Mouse (Mus musculus): ENCODE data around the gene Slc31a1.
A peak's percentile ranks its signal among the peaks of the same experiment; 100 is the strongest.

Gene Slc31a1

DNA sequence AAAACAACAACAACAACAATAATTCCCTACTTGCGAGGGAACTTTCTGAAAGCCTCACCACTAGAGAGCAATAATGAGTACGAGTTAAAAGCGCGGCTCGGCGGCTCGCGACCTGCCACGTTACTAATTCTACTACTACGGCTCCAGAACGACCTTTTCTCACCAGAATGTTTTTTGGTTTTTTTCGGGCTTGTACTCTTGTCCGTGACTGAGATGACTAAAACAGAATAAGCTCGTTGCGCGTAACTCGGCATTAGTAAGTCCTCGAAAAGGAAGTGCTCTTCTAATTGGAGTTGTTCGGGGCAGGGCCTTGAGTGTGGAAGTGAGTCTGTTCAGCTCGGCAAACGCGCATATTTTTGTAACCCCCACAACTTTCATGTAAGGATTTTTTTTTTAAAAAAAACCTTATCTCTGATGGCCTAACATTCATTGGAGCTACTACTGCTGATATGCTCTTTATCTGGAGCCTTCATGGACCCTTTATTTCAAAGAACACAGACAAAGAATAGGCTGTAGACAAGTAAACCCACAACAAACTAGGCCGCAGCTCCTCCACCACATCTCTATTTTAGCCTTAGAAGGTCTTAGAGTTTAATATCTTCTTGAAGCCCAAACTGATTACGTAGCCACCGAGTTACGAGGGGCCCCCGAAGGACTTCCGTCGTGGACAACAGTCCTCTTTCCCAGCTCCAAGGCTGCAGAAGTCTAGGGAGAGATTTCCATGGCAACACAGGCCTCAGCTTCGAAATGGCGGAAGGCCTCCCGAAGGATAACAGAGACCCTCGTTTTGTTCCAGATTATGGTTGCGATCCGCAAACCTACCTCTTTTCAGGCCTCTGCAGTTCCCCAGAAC, 47.4 kb downstream of the Slc31a1 start:
- peak; percentile 26 for DNase-seq (ENCODE audit: low spot score)

DNA sequence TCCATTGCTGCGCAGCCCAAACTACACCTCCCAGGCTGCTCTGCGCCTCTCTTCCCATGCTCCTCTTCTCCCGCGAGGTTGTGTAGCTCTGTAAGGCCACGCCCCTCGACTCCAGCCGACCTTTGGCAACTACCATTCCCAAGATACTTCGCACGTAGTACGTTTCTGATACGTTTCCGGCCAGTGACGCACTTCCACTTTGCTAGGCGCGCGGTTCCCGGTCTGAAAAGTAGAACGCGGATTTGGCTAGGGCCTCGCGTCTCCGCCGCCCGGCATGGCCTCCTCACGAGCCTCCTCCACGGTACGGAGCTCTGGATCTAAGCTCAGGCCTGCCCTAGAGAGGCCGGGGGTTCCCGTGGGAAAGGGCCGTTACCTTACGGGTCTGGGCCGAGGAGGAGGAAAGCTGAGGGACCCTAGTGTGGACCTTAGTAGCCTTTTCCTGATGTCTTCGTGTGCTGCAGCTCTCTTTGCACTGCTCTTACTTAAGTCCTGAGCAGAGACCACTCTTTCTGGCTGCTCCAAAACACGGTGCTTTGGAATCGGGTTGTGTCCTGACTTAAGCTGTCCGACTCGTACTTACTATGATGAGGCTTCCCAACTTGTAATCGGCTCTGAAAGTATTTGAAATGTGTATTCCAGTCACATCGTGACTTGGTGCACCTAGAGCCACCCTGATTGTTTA, 48.2 kb downstream of the Slc31a1 start, which contains the start of the genes Cdc26 and Prpf4:
Gene Cdc26, minus strand, starts transcription at position 42 of the 682 bp plus-strand sequence.
Gene Prpf4, plus strand, starts transcription at position 197 of the 682 bp plus-strand sequence.
- DNase-seq (ENCODE audit: low spot score) = peak; percentile 97

DNA sequence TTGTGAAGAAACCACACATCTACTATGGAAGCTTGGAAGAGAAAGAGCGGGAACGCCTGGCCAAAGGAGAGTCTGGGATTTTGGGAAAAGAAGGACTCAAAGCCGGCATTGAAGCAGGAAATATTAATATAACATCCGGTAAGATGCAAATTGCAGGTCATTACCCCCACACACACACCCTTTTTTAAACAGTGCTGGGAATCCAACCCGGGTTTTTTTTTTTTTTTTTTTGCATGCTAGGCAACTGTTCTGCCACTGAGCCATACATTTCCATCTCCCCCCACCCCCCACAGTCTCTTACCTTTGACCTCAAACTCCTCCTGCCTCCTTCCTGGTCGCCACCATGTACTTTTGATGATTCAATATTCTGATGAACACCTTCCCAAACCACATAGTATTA, 49.1 kb downstream of the Slc31a1 start:
- DNase-seq (ENCODE audit: low spot score) = no peak

DNA sequence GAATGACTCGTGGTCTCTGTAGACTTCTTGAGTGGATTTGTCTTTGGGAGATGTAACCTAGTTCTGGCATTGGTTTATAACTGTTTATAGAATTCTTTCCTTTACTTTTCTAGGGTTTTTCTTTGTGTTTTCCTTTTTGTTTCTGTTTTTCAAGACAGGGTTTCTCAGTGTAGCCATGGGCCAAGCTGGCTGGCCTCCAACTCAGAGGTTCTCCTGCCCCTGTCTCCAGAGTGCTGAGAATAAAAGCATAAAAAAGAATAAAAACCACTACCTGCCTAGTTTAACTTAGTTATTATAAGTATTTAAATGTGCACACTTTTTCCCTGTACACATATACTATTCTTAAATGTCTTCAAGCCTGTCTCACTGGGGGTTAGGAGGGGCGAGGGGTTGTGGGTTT, 49.8 kb downstream of the Slc31a1 start:
- DNase-seq (ENCODE audit: low spot score) = no peak

DNA sequence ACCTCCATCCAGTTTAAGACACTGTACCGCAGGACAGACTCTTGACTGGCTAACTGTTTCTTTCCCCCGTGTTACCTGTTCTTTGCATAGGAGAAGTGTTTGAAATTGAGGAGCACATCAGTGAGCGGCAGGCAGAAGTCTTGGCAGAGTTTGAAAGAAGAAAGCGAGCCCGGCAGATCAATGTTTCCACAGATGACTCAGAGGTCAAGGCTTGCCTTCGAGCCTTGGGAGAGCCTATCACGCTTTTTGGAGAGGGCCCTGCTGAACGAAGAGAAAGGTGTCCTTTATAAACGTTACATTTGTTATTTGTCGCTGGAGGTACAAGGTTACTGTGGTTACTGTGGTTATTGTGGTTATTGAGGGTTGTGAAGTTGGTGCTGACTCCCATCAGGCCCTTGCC, 51.1 kb downstream of the Slc31a1 start:
- no peak for DNase-seq (ENCODE audit: low spot score)

DNA sequence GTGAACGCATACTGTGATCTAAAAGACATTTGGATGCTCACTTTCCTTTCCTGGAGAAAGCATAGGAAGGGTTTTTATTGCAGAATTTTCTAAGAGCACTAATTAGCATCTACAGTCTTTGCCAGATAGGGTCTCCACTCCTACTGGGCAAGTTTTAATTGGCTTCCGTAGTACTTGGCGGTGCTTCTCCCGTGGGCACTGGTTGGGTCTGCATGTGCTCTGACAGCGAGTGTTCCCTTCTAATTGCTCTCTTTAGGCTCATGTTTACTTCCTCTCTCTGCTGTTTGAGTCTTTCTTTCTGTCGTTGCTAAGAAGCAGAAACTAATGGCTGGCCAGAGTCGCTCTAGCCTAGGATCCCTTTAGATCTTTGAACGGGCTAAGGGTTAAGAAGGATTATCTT, 57.9 kb downstream of the Slc31a1 start:
- DNase-seq (ENCODE audit: low spot score) = no peak

DNA sequence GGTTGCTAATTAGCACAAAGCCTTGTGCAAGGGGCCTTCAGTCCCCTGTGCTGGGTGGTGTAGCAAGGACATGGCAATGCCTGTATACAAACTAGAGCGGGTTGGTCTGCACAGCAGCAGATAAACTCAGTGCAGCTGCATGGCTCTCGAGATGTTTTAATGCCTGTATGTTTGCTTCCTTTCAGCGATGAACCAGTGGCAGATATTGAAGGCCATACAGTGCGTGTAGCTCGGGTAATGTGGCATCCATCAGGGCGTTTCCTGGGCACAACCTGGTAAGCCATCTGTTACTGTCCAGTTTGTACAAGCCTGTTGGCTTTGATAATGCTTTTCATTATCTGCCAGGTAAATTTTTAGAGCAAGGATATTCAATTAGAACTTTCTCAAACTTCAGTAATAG, 58.6 kb downstream of the Slc31a1 start:
- no peak for DNase-seq (ENCODE audit: low spot score)

DNA sequence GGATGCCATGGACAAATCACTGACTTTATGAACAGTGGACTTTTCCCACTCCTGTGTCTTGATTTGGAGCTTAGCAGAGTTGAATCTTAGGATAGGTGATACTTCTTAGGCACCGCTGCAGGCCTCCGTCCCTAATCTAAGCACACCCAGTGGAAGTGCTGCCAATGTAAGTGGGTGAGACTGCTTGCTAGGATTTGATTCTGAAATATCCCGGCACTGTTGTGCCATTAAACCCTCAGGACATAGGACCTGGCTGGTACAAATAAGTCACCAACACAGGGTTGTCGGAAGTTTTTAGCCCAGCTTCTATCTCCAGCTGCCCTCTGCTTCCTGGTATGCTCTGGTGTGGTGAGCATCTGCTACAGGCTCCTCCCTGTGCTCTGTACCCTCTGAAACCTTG, 65.4 kb downstream of the Slc31a1 start:
- DNase-seq (ENCODE audit: low spot score) = no peak

DNA sequence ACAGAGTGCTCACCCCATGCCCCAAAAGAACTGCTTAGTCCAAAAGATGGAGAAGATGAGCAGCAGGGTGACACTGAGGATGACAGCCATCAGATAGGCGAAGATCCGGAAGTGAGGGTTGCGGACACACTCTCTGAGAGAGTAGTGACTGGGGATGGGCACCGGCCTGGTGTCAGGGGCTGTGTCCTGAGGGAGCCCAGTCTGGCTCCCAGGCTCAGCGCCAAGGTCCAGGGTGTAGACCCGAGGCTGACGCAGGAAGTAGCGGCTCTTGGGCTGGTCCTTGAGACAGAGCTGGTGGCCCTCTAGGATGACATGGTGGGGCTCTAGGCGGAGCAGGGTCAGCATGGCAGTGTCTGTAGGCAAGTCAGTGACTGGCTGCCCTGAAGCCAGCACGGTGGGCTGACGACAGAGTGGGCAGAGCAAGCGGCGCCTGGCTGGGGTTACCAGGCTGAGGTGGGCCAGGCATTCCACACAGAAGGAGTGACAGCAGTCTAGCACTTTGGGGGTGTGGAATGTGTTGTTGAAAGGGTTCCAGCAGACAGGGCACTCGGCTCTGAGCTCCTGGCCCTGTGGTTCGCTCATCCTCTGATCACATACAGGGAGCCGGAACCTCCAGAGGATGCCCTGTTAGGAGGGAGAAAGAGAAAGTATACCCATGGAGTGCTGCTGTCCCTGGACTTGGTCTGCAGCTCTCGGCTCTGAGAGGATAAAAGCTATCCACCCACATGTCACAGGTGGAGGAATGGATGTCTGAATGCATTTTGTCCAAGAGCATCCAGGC, 67.6 kb downstream of the Slc31a1 start:
- no peak for DNase-seq (ENCODE audit: low spot score)

DNA sequence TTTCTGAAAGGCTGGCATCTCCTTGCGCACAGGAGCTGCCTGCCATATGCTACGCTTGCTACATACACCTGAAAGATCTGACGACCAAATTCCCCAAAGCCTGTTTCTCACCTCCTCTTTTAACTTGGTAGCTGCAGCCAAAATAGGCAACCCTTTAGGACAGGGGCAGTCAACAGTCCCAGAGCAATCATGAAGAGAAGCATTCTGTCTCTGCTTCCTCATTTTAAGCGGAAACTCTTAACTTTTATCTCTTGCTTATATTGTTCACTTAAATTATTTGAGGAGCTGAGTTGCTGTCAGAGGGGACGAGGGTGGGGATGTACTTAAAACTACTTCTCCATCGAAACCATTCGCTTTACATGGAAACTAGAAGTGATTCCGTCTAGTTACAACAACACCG, 69.1 kb downstream of the Slc31a1 start:
- DNase-seq (ENCODE audit: low spot score) = no peak

DNA sequence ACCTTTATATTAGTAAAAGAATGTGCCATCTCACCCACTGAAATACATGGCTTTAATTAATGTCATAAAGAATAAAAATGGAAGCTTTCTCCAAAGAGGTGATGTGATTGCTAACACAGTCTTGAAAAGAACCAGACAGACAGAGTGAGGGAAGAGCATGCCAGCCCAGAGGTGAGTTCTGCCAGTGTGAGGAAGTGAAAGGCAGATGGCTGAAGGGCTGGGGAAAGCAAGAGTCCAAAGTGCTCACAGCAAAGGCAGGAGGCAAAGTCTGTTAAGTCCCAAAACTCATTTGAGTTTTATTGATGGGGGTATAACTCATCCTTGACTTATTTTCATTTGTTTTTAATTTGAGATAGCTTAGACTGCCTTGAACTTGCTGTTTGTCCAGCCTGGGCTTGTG, 70.2 kb downstream of the Slc31a1 start:
- no peak for DNase-seq (ENCODE audit: low spot score)

DNA sequence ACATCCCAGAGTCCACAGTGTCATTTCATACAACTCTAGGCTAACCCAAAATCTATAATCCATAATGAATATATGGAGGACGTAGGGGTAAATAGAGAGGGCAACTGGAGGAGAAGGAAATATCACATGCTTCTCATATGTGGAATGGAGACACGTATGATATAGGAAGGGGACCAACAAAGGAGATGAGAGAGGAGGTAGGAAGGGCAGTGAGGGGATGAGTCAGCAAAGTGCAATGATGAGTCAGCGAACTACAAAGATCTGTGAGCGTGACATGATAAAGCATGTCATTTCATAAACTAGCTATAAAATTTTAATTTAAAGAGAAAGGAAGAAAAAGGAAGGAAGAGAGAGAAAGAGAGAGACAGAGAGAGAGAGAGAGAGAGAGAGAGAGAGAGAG, 71.0 kb downstream of the Slc31a1 start:
- no peak for DNase-seq (ENCODE audit: low spot score)

DNA sequence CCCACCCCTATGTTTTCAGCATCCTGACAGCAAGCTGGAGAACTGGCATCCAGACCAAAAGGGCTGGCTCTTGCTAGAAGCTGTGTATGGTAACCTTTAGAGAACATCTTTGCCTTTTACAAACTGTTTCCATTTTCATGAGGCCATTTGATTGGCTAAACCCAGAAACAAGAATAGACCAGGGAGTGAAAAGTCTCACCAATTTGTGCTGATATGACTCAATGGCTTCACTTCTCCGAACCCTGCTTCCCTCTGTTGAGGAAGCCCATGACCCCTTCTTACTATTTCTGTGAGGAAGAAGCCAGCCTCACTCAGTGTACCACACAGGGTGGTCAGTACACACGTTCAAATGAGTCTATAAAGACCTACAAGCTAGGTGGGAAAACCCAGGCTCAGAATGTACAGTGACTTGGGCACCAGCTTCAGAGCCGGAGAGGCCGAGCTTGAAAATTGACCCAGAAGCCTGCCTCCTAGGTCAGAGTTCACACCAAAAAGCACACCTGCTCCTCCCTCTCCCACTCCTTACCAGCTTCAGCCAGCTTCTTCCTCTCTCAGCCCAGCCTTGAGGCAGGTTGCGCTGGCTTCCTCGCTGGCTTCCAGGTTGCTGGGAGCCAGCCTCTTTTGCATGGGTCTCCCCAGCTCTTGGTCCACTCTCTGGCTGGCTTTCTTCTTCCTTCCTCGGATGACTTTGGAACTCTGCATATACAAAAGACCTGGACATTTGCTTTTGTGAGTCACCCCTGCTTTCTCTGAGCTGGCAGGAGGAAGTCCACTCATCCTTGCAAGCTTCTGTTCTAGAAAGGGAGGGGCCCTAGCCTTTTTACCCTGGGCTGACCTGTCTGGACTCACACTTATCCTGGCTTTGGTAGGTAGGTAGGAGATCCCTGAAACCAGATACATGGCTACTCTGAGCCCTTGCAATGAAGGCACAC, 73.7 kb downstream of the Slc31a1 start:
- no peak for DNase-seq (ENCODE audit: low spot score)

DNA sequence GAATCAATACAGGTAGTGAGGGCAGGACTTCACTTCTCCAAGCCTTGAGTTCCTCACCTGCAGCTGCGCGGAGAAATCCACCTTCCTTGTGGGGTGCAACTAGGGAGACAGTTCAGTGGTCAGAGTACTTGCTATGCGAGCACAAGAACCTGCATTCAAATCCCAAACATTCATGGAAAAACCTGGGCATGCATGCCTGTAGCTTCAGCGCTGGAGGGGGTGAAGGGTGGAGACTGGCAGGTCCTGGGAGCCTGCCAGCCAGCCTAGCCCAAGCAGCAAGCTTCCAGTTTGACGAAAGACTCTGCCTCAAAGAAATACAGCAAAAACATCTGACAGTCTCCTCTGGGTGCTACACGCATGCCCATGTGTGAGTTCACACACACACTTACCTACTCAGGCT, 74.6 kb downstream of the Slc31a1 start, which contains the start of gene Rnf183:
Gene Rnf183, minus strand, starts transcription at position 172 of the 400 bp plus-strand sequence.
- no peak for DNase-seq (ENCODE audit: low spot score)

DNA sequence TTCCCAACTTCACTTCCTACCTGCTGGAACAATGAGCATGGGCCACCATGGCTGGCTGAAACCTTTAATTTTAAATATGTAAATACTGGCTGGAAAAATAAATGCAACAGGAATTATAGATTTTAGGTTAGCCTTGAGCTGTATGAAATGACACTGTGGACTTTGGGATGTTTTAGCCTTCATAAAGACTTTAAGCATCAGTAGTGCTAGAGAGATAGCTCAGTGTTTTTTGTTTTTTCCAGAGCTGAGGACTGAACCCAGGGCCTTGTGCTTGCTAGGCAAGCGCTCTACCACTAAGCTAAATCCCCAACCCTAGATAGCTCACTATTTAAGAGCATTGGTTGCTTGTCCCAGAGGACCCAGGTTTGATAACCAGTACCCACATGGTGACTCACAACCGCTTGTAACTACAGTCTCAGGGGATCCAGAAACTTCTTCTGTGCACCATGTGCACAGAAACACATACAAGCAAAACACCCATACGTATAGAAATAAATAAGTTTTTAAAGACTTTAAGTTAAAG, 76.8 kb downstream of the Slc31a1 start:
- DNase-seq (ENCODE audit: low spot score) = no peak

DNA sequence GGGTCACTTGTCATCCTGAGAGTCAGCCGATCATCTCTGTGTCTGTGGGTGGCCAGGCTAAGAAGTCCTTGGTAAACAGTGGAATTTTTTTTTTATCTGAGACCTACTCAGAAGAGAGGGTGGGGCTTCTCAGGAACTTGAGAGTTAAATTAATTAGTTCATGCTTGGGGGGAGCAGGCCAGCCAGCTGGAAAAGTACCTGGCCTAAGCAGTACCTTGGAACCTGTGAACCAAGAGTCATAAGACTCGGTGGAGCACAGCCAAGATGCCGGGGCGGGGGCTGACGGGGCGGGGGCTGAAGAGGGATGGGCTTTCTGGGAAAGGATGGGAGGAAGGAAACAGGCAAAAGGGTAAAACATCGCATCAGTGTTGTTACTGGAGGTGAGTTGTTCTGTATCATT, 77.3 kb downstream of the Slc31a1 start:
- no peak for DNase-seq (ENCODE audit: low spot score)

DNA sequence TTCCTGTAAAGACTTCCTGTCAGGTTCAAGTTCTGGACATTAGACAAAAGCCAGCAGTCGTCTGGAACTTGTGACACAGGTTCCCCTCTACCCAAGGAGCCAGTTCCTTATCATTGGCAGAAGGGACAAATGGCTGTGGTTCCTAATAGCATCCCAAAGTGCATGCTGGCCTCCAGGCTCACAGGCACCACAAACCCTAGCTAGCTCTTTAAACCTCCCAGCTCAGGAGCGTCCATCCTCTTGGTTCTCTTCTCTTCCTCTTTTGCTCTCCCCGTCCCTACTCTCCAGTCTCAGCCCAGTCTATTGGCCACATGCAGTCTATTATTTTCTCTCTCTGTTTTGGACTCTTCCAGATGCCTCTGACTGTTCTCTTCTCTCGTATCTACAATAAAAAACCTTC, 79.3 kb downstream of the Slc31a1 start:
- no peak for DNase-seq (ENCODE audit: low spot score)

DNA sequence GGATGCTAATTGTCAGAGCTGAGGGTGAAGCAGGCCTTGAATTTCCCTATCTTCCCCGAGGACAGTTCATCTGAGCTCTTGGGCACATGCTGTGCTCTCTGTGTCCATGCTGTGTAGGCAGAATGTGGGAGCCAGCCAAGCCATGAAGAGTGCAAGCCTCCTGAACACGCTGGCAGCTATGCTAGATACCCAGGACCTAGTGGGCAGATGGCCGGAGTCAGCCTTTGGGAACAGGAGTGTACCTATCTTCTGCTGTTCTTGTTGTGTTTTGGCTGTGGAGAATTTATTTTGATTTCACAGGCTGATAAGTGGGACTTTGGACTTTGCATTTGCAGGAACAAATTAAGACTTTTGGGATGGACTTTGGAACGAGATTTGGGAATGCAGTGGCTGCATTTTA, 80.0 kb downstream of the Slc31a1 start:
- no peak for DNase-seq (ENCODE audit: low spot score)

DNA sequence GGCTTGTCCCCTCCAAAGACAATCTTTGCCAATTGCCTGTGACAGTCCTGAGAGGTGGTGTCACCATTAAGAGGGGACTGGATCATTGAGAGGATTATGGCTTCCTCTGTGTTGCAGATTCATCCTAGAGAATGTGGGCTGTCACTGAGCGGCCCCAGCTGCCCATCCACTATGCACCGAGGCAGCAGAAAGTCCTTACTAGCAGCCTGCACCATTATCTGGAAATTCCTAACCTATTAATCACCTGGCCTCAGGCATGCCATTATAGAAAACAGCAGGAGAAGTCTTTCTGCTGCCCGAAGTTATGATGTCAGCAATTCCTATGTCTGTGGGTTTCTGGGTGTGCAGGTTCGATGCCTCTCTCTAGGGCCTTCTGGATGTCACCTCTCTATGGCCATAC, 80.5 kb downstream of the Slc31a1 start:
- DNase-seq (ENCODE audit: low spot score) = no peak

All from ovary, adult 18-20 months (tissue).